Mouse (Mus musculus) adrenal gland, adult 8-10 months (tissue): ENCODE measurements around the gene Ankfn1. TPM values are rescaled to one million over a fixed set of nuclear protein-coding genes. Genes with fewer than 3 reads are reported as not detected.

Experiments used
- DNase-seq: peaks from one replicate; pipeline ENCODE4 v3.0.0; 2022
- total RNA-seq, 4 experiments: library from RNA; stranded (reverse); gene quantifications; 2 replicates each; pipeline ENCODE4 v1.2.4; 2022

Ankfn1 gene
- total RNA-seq, 4 experiments from 2014 or later: 0.23 to 2.2 (median 0.75) TPM

- DNase-seq: no peak
Measured at GRCm38 (mm10) chr11:89574269-89574838, 203.1 kb downstream of the Ankfn1 start.

- peak; percentile 83 for DNase-seq
Measured at GRCm38 (mm10) chr11:89569391-89570145, 207.9 kb downstream of the Ankfn1 start.

DNA sequence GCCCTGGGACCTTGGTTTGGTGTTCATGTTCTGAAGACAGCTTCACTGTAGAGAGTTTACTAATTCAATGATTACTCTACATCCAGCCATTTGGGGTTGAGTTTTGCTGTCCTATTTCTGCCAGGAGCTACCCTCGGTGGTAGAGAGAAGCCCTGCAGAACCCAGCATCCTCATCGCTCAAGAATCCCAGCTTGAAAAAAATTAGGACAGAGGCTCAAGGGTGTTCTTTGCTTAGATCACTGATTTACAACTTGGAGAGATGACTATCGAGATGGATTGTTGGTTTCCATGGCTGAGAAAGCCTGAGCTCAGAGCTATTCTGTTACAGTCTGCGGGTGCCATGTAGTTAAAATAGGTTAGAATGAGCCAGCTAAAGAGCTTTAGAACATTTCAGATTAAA lies 209.2 kb downstream of the Ankfn1 start:
- peak; percentile 23 for DNase-seq

- DNase-seq: no peak
Measured at GRCm38 (mm10) chr11:89551441-89551840, 226.0 kb downstream of the Ankfn1 start.

- DNase-seq: no peak
Measured at GRCm38 (mm10) chr11:89550921-89551320, 226.5 kb downstream of the Ankfn1 start.

DNA sequence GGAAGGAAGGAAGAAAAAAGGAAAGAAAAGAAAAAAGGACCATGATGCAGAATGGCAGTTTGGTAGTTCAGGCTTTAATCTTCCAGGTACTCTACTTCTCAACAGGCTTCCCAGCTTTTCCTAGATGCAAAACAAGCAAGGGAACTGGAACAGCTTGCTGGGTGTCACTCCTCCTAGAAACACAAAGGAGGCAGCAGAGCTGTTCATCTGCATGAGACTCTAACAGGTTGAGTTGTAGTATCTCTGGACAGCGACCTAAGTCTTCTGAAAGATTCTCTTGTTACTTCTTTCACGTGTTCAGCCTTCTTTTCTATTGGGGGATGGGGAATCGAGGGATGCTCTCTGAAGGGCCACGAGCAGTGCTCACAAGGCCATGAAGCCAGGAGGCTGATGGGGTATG lies 228.7 kb downstream of the Ankfn1 start:
- DNase-seq: no peak

- peak; percentile 17 for DNase-seq
Measured at GRCm38 (mm10) chr11:89546164-89546563, 231.3 kb downstream of the Ankfn1 start.

GRCm38 (mm10) chr11:89544856-89545817 lies 232.3 kb downstream of the Ankfn1 start:
- no peak for DNase-seq

- no peak for DNase-seq
Measured at GRCm38 (mm10) chr11:89538376-89538775, 239.1 kb downstream of the Ankfn1 start.

- no peak for DNase-seq
Measured at GRCm38 (mm10) chr11:89527800-89528430, 249.5 kb downstream of the Ankfn1 start.

DNA sequence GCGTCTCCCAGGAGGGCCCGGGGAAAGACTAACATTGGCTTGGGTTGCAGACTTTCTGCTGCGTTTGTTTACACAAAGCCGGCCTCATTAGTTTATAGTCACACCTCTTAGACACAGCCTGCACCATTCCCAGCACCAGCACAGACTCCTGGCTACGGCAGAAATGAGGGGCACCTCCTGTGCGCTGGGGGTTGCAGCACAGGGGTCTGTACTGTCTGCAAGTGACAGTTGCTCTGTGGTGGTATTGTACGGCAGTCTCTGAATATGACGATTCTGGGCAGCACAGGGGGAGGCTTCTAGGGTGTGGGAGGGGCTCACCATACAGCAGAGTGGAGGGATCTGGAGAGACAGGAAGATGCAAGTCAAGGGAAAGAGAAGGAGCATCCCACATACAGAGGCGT lies 262.0 kb downstream of the Ankfn1 start:
- no peak for DNase-seq

DNA sequence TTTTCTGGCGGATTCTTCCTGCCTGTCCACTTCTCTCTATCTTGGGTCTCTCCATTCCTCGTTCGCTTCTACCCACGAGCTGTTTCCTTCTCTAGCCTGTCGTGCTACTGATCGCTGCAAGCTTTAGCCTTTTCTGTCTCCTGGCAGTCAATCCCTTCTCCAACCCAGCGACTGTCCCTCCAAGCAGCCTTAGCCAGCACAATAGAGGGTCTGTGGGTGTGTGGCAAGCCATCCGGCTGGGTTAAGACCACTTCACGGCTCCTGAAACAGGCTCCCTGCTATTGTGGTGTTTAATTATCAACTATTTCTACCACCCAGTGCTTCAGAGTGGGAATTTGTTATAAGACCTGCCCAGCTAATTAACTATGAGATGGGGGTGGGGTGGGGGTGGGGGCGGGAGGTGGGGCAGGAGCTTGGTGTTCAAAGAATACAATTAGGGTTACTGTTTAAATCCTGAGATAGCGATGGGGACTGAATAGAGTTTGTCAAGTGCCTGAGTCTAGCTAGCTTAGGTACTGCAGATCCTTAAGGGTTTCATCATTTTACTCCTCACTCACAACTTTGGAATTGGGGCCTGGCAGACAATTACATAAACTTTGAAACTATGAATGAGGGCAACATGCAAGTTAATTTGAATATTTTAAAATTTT lies 268.7 kb downstream of the Ankfn1 start:
- no peak for DNase-seq

DNA sequence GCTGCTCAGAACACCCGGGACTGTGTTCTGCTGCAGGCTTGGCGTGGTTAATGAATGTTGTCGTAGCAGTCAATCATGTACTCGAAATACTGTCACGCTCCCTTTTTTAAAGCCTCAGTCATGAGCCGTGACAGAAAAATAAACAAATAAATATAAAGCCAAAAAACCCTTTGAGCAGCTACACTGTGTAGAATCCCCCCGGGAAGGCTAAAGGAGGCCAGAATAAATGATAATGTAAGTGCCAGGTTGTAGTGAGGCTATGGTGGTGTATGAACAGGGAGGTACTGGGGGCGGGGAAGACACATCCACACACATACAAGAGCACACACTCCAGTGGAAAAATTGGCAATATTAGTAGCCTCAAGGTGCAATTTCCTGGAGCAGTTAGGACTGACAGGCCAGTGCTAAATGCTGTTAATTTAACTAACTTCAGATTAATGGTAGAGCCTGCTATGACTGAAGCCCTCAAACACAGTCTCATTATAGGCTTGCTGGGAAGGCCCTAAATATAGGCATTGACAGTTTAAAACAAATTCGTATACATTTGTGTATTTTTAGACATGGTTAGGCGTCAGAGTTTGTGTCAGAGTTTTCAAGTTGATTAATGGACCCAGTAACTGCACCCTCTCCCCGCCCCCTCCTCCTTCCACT lies 270.7 kb downstream of the Ankfn1 start:
- no peak for DNase-seq

GRCm38 (mm10) chr11:89505046-89505445 lies 272.4 kb downstream of the Ankfn1 start:
- no peak for DNase-seq

DNA sequence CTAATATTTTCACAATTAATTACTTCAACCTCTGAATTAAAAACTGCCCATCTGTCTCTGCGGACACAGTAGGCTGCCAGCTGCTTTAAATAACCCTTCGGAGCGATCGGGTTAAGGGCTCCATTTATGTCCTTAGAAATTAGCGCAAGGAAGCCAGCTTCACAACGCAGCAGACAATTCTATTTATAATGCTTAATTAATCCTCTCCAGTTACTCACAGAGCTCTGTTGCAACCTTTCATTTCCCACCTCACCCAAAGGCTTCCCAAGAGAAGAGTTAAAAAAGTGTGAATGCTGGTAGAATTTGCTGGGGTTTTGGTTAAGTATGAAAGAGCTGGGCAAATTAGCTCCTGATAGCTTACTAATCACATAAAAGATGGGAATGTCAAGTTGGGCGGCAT lies 275.7 kb downstream of the Ankfn1 start:
- no peak for DNase-seq

- DNase-seq: no peak
Measured at GRCm38 (mm10) chr11:89500961-89501360, 276.5 kb downstream of the Ankfn1 start.

DNA sequence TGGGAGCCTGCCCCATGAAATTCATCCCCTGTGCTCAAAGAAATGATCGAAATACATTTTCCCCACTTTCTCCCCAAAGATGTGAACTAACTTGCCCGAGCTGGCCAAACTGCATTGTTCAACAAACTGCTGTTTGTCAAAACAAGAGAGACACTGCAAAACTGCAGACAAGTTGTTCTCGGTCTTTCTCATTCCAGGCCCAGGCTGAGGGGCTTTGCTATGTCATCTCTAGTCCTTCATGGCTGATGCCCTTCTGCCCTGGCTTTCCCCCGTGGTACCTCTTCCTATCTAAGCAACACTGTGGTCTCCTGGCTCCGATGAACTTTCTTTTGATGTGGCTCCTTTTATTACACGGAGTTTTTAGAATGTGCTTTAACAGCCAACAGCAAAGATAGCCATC lies 296.4 kb downstream of the Ankfn1 start:
- no peak for DNase-seq

- DNase-seq: no peak
Measured at GRCm38 (mm10) chr11:89476927-89477326, 300.5 kb downstream of the Ankfn1 start.

DNA sequence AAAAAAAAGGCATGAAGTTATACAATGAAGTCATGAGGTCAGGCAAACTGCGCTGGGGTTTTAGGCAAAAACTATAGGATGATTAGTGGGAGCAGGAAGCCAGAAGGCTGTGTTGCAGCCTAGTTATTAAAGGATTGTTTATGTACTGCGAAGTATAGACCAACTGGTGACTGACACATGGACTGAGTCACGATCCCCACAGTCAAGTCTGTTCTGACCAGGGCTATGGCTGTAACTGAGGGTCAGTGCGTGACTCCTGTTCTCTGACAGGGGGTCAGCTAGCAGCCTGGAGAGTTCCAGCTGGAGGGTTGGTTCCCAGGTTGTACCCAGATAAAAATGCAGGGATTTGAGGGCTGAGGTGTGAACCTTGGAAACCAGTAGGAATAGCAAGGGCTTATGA lies 301.4 kb downstream of the Ankfn1 start:
- DNase-seq: no peak

GRCm38 (mm10) chr11:89472871-89473270 lies 304.6 kb downstream of the Ankfn1 start:
- DNase-seq: no peak

DNA sequence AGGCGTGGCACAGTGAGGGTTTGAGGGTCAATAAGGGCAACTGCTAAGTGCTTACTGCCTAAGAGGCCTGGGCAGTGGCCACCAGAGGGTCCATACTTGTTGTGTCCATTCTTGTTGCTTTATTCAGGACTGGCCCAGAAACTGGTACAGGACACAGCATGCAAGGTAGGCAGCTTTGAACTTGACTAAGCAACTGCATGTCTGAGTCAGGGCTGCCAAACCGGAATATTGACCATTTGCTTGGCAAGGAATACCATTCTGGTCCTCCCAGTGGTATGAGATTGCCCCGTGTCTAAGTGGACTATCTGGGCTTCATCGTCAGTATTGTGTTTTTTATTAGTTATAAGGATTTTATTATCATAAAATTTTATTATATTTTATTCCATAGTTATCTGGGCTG lies 312.1 kb downstream of the Ankfn1 start:
- DNase-seq: no peak

DNA sequence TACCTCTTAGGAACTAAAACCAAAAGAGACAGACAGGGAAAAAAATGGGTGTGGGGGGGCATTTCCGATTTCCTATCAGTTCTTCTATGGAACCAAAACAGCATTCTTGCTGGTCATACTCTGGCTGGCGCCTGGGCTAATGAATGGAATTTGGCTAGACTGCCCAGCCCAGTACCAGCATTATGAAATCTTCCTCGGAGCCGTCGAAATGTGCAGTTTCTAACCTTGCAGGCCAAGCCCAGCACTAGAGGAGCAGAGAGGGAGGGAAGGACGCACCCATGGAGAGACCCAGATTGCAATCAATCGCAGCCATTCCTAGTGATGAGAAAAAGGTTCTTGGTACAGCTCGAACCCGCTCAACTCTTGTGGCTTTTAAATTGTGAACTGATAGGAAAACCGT lies 315.2 kb downstream of the Ankfn1 start:
- DNase-seq: no peak
